Mouse (Mus musculus) forebrain, embryonic 15.5 days (tissue): ENCODE results near the gene Ppm1a. TPM values are rescaled to one million over a fixed set of nuclear protein-coding genes. Genes with fewer than 3 reads are reported as not detected.

Source experiments
- ATAC-seq: fragments of 200-750 bp; cut with Nextera tagmentation; replicated peaks from 2 replicates; pipeline ENCODE4 v1.8.0; 2017; ENCODE audit warnings: mild to moderate bottlenecking, moderate TSS enrichment, moderate library complexity
- H3K27ac ChIP-seq: fragments of 300-500 bp; sonication (generic); replicated peaks from 2 replicates; pipeline ENCODE4 v1.5.1; 2015; ENCODE audit warnings: mild to moderate bottlenecking, inconsistent platforms
- H3K27me3 ChIP-seq: fragments of 300-500 bp; sonication (generic); 2 replicates; pipeline ENCODE4 v1.6.1; 2015; ENCODE audit warnings: inconsistent platforms
- H3K36me3 ChIP-seq: fragments of 300-500 bp; sonication (generic); 2 replicates; pipeline ENCODE4 v1.6.1; 2015; ENCODE audit warnings: mild to moderate bottlenecking, inconsistent platforms
- H3K4me1 ChIP-seq: fragments of 300-500 bp; sonication (generic); 2 replicates; pipeline ENCODE4 v1.6.1; 2015; ENCODE audit warnings: inconsistent platforms
- H3K4me2 ChIP-seq: fragments of 300-500 bp; sonication (generic); replicated peaks from 2 replicates; pipeline ENCODE4 v1.6.1; 2015; ENCODE audit warnings: mild to moderate bottlenecking, inconsistent platforms
- H3K4me3 ChIP-seq: fragments of 300-500 bp; sonication (generic); 2 replicates; pipeline ENCODE4 v1.5.1; 2015; ENCODE audit warnings: mild to moderate bottlenecking, inconsistent platforms
- H3K9ac ChIP-seq: fragments of 300-500 bp; sonication (generic); replicated peaks from 2 replicates; pipeline ENCODE4 v1.6.1; 2015; ENCODE audit warnings: mild to moderate bottlenecking, inconsistent platforms
- H3K9me3 ChIP-seq: fragments of 300-500 bp; sonication (generic); 2 replicates; pipeline ENCODE4 v1.6.1; 2016; ENCODE audit warnings: inconsistent platforms
- WGBS: fragments of 180-500 bp; shearing (Covaris S2); methylation state at CpG from one replicate; pipeline ENCODE4 v1.1.7; 2015; ENCODE audit warnings: mixed read lengths; 5-methylcytosine and 5-hydroxymethylcytosine counted together
- polyA plus RNA-seq: library from polyadenylated mRNA; unstranded; fragments of >200 nt; fragmentation: Nextera tagmentation; extraction: Ambion mirVana; gene quantifications from 2 replicates; pipeline ENCODE4 v1.2.1, GENCODE M21; 2015

The Ppm1a gene
- polyA plus RNA-seq: 55.2 and 66.9 TPM in 2 replicates

DNA sequence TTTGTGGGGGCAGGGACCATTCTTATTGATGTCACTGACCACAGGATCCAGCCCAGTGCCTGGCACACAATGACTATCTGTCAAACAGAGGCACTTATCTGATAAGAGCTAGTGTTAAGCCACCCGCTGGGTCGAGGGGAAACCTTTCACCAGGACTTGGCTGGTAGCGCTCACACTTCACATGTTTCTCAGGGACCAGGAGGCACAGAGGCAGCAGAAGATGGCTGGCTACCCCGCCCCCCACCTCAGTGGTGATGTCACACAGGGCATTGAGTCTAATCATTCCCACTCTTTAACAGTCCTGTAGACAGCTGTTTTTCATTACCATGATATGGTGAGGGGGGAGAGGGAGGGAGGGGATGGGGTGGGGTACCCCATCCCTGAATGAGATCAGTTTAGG lies at the start of gene Ppm1a:
TSS of gene Ppm1a (plus strand) at position 370 of the 400 bp plus-strand sequence.
- no peak within 1 kb of the TSS for H3K27ac ChIP-seq
- H3K9ac ChIP-seq: no peak within 1 kb of the TSS
- WGBS: 15% methylated on average over 4 of the region's 4 CpGs
- no peaks in the 10 kb centered on the region for H3K9me3 ChIP-seq
- H3K27me3 ChIP-seq: no peaks in the 10 kb centered on the region
- no peaks in the 10 kb centered on the region for H3K36me3 ChIP-seq
- H3K4me2 ChIP-seq: no peak within 1 kb of the TSS
- peaks cover 8% of the 10 kb centered on the region for H3K4me1 ChIP-seq
- ATAC-seq: no peak
- H3K4me3 ChIP-seq: no peak within 1 kb of the TSS

- no peak overlapping the region for H3K4me3 ChIP-seq
- no peak for ATAC-seq
Measured at GRCm38 (mm10) chr12:72709981-72710380, 47.3 kb upstream of the Ppm1a start.

GRCm38 (mm10) chr12:72714896-72715295 lies 42.4 kb upstream of the Ppm1a start:
- no peak overlapping the region for H3K27ac ChIP-seq
- 88% methylated on average over 2 of the region's 2 CpGs for WGBS
- ATAC-seq: no peak

More at GRCm38 (mm10) chr12:72709981-72710380, 47.3 kb upstream of the Ppm1a start:
- Histone ChIP-seq H3K27ac (no peak overlapping the region), H3K9ac (no peak overlapping the region), H3K4me2 (no peak overlapping the region), H3K36me3 (no peaks in the 10 kb centered on the region), H3K27me3 (no peaks in the 10 kb centered on the region), H3K4me1 (no peaks in the 10 kb centered on the region), H3K9me3 (no peaks in the 10 kb centered on the region)
- WGBS: 68% methylated on average over 3 of the region's 3 CpGs

DNA sequence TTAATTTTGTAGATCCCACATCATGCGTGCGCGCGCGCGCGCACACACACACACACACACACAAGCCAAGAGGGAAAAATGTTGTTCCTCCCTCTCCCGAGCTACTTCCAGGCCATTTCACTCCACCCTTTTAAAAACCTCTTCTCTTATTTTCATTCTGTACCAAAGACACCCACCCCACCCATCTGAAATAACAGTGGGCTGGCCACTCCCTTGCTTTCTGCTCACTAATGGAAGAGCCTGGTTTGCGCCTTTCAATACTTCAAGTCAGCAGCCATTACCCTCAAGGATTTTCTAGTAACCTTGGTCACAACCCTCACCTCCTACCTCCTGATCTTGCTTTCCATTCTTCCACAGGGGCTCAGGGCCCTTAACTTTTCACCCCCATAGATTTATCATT lies 41.4 kb upstream of the Ppm1a start:
- Histone ChIP-seq H3K27ac (no peak overlapping the region), H3K27me3 (no peaks in the 10 kb centered on the region), H3K4me1 (no peaks in the 10 kb centered on the region), H3K36me3 (no peaks in the 10 kb centered on the region), H3K4me3 (no peak overlapping the region), H3K9ac (no peak overlapping the region), H3K9me3 (no peaks in the 10 kb centered on the region), H3K4me2 (no peak overlapping the region)
- 98% methylated on average over 9 of the region's 9 CpGs for WGBS
- ATAC-seq: no peak

More at GRCm38 (mm10) chr12:72714896-72715295, 42.4 kb upstream of the Ppm1a start:
- Histone ChIP-seq H3K4me2 (no peak overlapping the region), H3K9me3 (no peaks in the 10 kb centered on the region), H3K36me3 (no peaks in the 10 kb centered on the region), H3K4me1 (no peaks in the 10 kb centered on the region), H3K9ac (no peak overlapping the region), H3K27me3 (no peaks in the 10 kb centered on the region), H3K4me3 (no peak overlapping the region)

DNA sequence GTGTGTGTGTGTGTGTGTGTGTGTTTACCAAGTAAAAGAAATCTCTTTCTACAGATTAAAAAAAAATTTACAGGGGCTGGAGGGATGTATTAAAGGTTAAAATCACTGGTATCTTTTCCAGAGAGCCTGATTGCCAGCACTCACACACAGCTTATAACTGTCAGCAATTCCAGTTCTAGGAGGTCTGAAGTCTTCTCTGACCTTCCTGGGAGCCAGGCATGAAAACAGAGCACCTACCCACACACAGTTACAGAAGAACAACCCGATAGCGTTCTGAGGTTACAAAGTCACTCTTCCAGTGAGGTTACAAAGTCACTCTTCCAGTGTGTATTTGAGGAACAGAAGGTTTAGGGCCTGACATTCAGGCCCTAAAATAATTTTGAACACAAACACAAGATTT lies 38.2 kb upstream of the Ppm1a start:
- Histone ChIP-seq H3K9ac (no peak overlapping the region), H3K27ac (no peak overlapping the region), H3K4me2 (no peak overlapping the region), H3K36me3 (no peaks in the 10 kb centered on the region), H3K4me3 (no peak overlapping the region), H3K27me3 (no peaks in the 10 kb centered on the region), H3K9me3 (no peaks in the 10 kb centered on the region), H3K4me1 (no peaks in the 10 kb centered on the region)
- 80% methylated on average over 2 of the region's 2 CpGs for WGBS
- ATAC-seq: no peak

DNA sequence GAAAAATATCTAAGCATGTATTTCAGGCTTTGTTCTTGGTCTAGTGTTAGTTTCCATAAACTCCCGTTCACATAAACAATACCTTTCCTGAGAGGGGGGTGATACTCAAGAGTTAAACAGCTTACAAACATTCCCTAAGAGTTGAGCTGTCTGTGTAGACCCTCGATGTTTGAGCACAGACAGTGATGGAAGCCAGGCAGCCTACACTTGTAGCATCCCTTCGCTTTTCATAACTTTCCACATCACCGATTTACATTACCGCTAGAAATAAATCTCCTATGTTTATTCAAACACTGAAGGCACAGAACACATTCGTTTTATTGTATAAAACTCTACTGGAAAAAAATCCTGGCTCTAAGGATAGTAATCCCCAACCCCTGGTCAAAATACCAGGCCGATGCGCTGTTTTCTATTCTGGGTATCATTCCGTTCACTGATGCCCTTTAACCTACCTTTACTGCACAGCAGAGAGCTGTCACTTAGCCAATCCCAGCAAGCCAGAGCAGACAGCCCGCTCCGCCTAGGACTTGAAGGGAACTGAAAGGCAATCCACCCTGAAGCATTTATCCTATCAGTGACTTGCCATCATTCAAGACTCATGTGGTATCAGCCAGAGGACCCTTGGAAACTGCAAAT lies 37.7 kb upstream of the Ppm1a start:
- Histone ChIP-seq H3K4me3 (no peak overlapping the region), H3K27me3 (no peaks in the 10 kb centered on the region), H3K36me3 (no peaks in the 10 kb centered on the region), H3K9ac (no peak overlapping the region), H3K9me3 (no peaks in the 10 kb centered on the region), H3K27ac (no peak overlapping the region), H3K4me1 (no peaks in the 10 kb centered on the region), H3K4me2 (no peak overlapping the region)
- ATAC-seq: no peak
- 85% methylated on average over 11 of the region's 11 CpGs for WGBS

DNA sequence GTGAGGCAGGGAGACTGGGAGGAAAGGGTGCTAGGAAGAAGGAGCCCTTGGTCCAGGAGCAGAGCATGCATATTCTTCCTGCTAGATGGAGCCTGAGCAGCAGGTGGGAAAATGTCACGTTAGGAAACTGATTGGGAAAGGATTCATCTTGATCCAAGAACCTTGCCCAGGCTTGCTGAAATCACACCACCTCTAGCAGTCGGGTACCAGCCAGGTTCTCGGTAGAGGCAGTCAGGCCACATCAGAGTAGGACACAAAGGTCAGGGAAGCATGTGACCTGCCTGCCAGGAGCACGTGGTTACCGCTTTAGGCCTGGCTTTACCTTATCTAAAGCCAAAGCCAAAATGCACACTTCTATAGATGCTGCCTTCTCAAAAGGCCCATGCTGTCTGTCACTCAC lies 35.5 kb upstream of the Ppm1a start:
- Histone ChIP-seq H3K4me3 (no peak overlapping the region), H3K27ac (no peak overlapping the region), H3K27me3 (no peaks in the 10 kb centered on the region), H3K36me3 (no peaks in the 10 kb centered on the region), H3K9me3 (no peaks in the 10 kb centered on the region), H3K9ac (no peak overlapping the region), H3K4me1 (no peaks in the 10 kb centered on the region), H3K4me2 (no peak overlapping the region)
- no peak for ATAC-seq
- 82% methylated on average over 5 of the region's 5 CpGs for whole genome bisulfite sequencing

DNA sequence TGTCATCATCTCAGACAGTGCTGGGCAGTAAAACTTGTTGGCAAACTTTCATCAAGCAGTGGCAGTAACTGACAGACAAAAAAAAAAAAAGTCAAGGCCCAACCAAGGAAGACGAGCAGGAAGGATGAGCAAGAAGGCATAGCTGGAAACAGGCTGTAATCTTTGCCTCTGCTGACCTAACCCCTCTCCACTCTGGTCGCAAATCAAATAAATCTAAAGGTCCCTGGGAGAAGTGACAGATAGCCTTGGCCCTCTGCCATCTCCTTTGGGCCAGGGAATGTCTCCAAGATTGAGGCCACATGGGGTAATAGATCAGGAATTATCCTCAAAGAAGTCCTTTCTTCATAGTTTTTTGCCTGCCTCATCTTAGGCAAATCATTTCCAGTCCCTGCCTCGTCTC lies 33.3 kb upstream of the Ppm1a start:
- H3K27ac ChIP-seq: no peak overlapping the region
- 60% methylated on average over 3 of the region's 3 CpGs for WGBS
- no peaks in the 10 kb centered on the region for H3K4me1 ChIP-seq
- no peak overlapping the region for H3K9ac ChIP-seq
- no peaks in the 10 kb centered on the region for H3K27me3 ChIP-seq
- no peaks in the 10 kb centered on the region for H3K36me3 ChIP-seq
- no peak overlapping the region for H3K4me2 ChIP-seq
- H3K4me3 ChIP-seq: no peak overlapping the region
- no peaks in the 10 kb centered on the region for H3K9me3 ChIP-seq
- ATAC-seq: no peak

DNA sequence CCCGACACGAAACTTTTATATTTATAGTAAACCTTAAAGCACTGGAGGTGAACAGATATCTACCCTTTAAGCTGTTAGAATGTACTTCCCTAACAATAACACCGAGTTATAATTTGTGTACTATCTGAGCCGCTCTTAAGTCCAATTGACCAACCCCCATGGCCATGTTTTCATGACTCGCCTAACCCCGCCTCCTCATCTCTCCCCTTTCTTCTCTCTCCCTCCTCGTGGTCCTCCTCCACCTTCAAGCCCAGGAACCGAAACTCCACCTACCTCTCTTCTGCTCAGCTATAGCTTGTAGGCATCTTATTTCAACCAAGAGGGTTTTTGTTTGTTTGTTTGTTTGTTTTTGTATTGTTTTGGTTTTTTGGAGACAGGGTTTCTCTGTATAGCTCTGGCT lies 30.2 kb upstream of the Ppm1a start:
- Histone ChIP-seq H3K27me3 (no peaks in the 10 kb centered on the region), H3K4me3 (no peak overlapping the region), H3K4me1 (0 out of 2 replicates have a peak, but pooled peaks cover 3% of the 10 kb centered on the region), H3K36me3 (no peaks in the 10 kb centered on the region), H3K4me2 (no peak overlapping the region), H3K27ac (no peak overlapping the region), H3K9ac (no peak overlapping the region), H3K9me3 (no peaks in the 10 kb centered on the region)
- ATAC-seq: no peak
- 91% methylated on average over 8 of the region's 8 CpGs for WGBS

DNA sequence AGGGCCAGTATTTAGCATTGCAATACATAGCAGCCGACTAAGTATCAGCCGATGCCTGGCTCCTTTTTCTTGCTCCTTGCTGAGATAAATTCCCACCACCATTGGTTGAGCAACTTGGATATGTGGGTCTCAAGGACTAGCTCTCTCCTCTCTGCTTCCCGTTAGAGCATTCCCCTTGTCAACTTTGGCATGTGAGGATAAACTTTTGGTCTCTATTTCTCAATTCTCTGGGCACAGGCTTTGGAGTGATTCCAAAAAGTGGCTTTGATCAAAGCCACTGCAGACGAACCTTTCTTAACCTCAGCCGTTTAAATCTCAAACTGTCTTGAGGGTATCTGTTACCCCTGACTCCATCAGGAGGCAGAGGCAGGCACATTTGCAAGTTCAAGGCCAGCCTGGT lies 29.6 kb upstream of the Ppm1a start:
- Histone ChIP-seq H3K9me3 (no peaks in the 10 kb centered on the region), H3K36me3 (no peaks in the 10 kb centered on the region), H3K27me3 (no peaks in the 10 kb centered on the region), H3K4me2 (no peak overlapping the region), H3K9ac (no peak overlapping the region), H3K4me1 (0 out of 2 replicates have a peak, but pooled peaks cover 3% of the 10 kb centered on the region), H3K4me3 (no peak overlapping the region), H3K27ac (no peak overlapping the region)
- WGBS: 61% methylated on average over 5 of the region's 5 CpGs
- no peak for ATAC-seq

- Histone ChIP-seq H3K9ac (no peak overlapping the region), H3K36me3 (no peaks in the 10 kb centered on the region), H3K27ac (no peak overlapping the region), H3K4me1 (0 out of 2 replicates have a peak, but pooled peaks cover 2% of the 10 kb centered on the region), H3K27me3 (no peaks in the 10 kb centered on the region), H3K9me3 (no peaks in the 10 kb centered on the region), H3K4me2 (no peak overlapping the region), H3K4me3 (no peak overlapping the region)
- 45% methylated on average over 2 of the region's 2 CpGs for whole genome bisulfite sequencing
- ATAC-seq: no peak
Measured at GRCm38 (mm10) chr12:72734112-72734511, 23.1 kb upstream of the Ppm1a start.

- no peak for ATAC-seq
- Histone ChIP-seq H3K9me3 (no peaks in the 10 kb centered on the region), H3K36me3 (no peaks in the 10 kb centered on the region), H3K4me3 (no peak overlapping the region), H3K27ac (no peak overlapping the region), H3K4me1 (no peaks in the 10 kb centered on the region), H3K27me3 (no peaks in the 10 kb centered on the region), H3K4me2 (no peak overlapping the region), H3K9ac (no peak overlapping the region)
- WGBS: 82% methylated on average over 6 of the region's 6 CpGs
Measured at GRCm38 (mm10) chr12:72741176-72741575, 16.1 kb upstream of the Ppm1a start.

DNA sequence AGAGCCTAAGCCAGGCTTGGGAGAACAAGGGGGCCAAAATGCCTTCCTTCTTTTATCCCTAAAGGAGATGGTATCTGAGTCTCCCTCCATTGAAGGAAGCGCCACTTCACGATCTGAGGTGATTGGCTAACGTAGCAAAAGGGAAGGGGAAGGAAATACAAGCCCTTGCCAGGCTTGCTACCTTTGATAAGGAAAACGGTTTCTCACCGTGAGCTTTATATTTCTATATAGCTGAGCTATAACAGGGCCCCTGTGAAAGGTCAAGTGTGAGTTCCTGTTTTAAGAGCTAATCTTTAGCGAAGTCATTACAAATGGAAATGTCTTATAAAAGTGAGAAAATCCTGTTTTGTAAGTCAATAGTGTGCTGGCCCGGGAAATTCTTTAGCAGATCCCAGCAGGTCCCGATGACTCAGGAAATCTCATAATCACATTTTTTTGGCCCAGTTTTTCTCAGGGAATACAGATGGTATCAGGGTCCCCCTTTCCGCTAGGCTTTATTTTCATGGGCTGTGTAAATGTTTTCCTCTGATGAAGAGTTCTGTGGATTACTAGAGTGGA lies 12.4 kb upstream of the Ppm1a start:
- 51% methylated on average over 9 of the region's 9 CpGs for WGBS
- Histone ChIP-seq H3K4me1 (no peaks in the 10 kb centered on the region), H3K4me2 (no peak overlapping the region), H3K36me3 (no peaks in the 10 kb centered on the region), H3K4me3 (no peak overlapping the region), H3K27ac (no peak overlapping the region), H3K9me3 (no peaks in the 10 kb centered on the region), H3K27me3 (no peaks in the 10 kb centered on the region), H3K9ac (no peak overlapping the region)
- no peak for ATAC-seq
